Mouse (Mus musculus): ENCODE results near the gene Tceal8. TPM values are rescaled to one million over a fixed set of nuclear protein-coding genes. Genes with fewer than 3 reads are reported as not detected.
"Not testable (repeated sequence)": the region's sequence is repeated elsewhere in the genome, so short reads cannot be mapped to it uniquely, and the experiment has no call there.

Gene Tceal8
- polyA plus RNA-seq, 1 experiment from 2014 or later = 163 TPM

GRCm38 (mm10) chrX:136141385-136141784 lies 30.8 kb downstream of the Tceal8 start:
- no peak for DNase-seq (ENCODE audit: low spot score)
- no peaks in the 10 kb centered on the region for H3K36me3 ChIP-seq (ENCODE audit: control insufficient read depth, insufficient read depth, low read length)
- no peaks in the 10 kb centered on the region for H3K27me3 ChIP-seq (ENCODE audit: control insufficient read depth, insufficient read depth, low read length)
- H3K9me3 ChIP-seq (ENCODE audit: control insufficient read depth, low read length) = no peaks in the 10 kb centered on the region
- H3K4me1 ChIP-seq (replicated peaks; ENCODE audit: control insufficient read depth, insufficient read depth, low read length) = no peaks in the 10 kb centered on the region
- H3K9ac ChIP-seq (ENCODE audit: low read length) = no peak overlapping the region
- WGBS = 83% methylated on average over 5 of the region's 5 CpGs
- no peak for ATAC-seq (replicated peaks; ENCODE audit: low FRiP score)
- H3K27ac ChIP-seq (ENCODE audit: low read depth, low read length) = no peak overlapping the region
- H3K4me3 ChIP-seq (ENCODE audit: low read depth, low read length) = no peak overlapping the region
- H3K4me2 ChIP-seq (ENCODE audit: low read depth, low read length, severe bottlenecking) = no peak overlapping the region

- H3K9me3 ChIP-seq (ENCODE audit: control insufficient read depth, low read length); H3K36me3 ChIP-seq (ENCODE audit: control insufficient read depth, insufficient read depth, low read length); H3K27ac ChIP-seq (ENCODE audit: low read depth, low read length); DNase-seq (ENCODE audit: low spot score); H3K27me3 ChIP-seq (ENCODE audit: control insufficient read depth, insufficient read depth, low read length); ATAC-seq (replicated peaks; ENCODE audit: low FRiP score); H3K4me1 ChIP-seq (replicated peaks; ENCODE audit: control insufficient read depth, insufficient read depth, low read length): not testable (repeated sequence)
- 32% methylated on average over 5 of the region's 5 CpGs for WGBS
- Histone ChIP-seq H3K9ac (ENCODE audit: low read length) (peak overlapping the region; percentile 37), H3K4me3 (ENCODE audit: low read depth, low read length) (peak overlapping the region; percentile 35), H3K4me2 (ENCODE audit: low read depth, low read length, severe bottlenecking) (peak overlapping the region; percentile 44)
These were observed 32.5 kb downstream of the Tceal8 start for GRCm38 (mm10) chrX:136139640-136140004.

- DNase-seq (ENCODE audit: low spot score) (peak; percentile 52), ATAC-seq (replicated peaks; ENCODE audit: low FRiP score) (peak; percentile 96)
- WGBS = 34% methylated on average over 11 of the region's 64 CpGs
- H3K36me3 ChIP-seq (ENCODE audit: control insufficient read depth, insufficient read depth, low read length); H3K27ac ChIP-seq (ENCODE audit: low read depth, low read length); H3K4me1 ChIP-seq (replicated peaks; ENCODE audit: control insufficient read depth, insufficient read depth, low read length); H3K9me3 ChIP-seq (ENCODE audit: control insufficient read depth, low read length); H3K27me3 ChIP-seq (ENCODE audit: control insufficient read depth, insufficient read depth, low read length): not testable (repeated sequence)
- H3K4me2 ChIP-seq (ENCODE audit: low read depth, low read length, severe bottlenecking) = peak within 1 kb of the TSS; percentile 44
- H3K4me3 ChIP-seq (ENCODE audit: low read depth, low read length) = peak within 1 kb of the TSS; percentile 35
- peak within 1 kb of the TSS; percentile 37 for H3K9ac ChIP-seq (ENCODE audit: low read length)
These were observed 33.1 kb downstream of the Tceal8 start, which contains the start of gene Bex4 for GRCm38 (mm10) chrX:136138827-136139639. Bex4 (plus strand) TSS chrX:136138996.

- no peaks in the 10 kb centered on the region for H3K36me3 ChIP-seq (ENCODE audit: control insufficient read depth, insufficient read depth, low read length)
- no peaks in the 10 kb centered on the region for H3K4me1 ChIP-seq (replicated peaks; ENCODE audit: control insufficient read depth, insufficient read depth, low read length)
- H3K4me3 ChIP-seq (ENCODE audit: low read depth, low read length) = no peak overlapping the region
- no peak for ATAC-seq (replicated peaks; ENCODE audit: low FRiP score)
- no peaks in the 10 kb centered on the region for H3K9me3 ChIP-seq (ENCODE audit: control insufficient read depth, low read length)
- H3K4me2 ChIP-seq (ENCODE audit: low read depth, low read length, severe bottlenecking) = no peak overlapping the region
- H3K9ac ChIP-seq (ENCODE audit: low read length) = no peak overlapping the region
- no peak for DNase-seq (ENCODE audit: low spot score)
- 89% methylated on average over 4 of the region's 4 CpGs for WGBS
- H3K27me3 ChIP-seq (ENCODE audit: control insufficient read depth, insufficient read depth, low read length) = no peaks in the 10 kb centered on the region
- no peak overlapping the region for H3K27ac ChIP-seq (ENCODE audit: low read depth, low read length)
These were observed 36.6 kb downstream of the Tceal8 start for GRCm38 (mm10) chrX:136135559-136135958.

GRCm38 (mm10) chrX:136127744-136128064 lies 44.4 kb downstream of the Tceal8 start:
- no peak overlapping the region for H3K9ac ChIP-seq (ENCODE audit: low read length)
- H3K36me3 ChIP-seq (ENCODE audit: control insufficient read depth, insufficient read depth, low read length) = no peaks in the 10 kb centered on the region
- 20% methylated on average over 5 of the region's 5 CpGs for WGBS
- ATAC-seq (replicated peaks; ENCODE audit: low FRiP score) = no peak
- peak; percentile 75 for DNase-seq (ENCODE audit: low spot score)
- H3K4me1 ChIP-seq (replicated peaks; ENCODE audit: control insufficient read depth, insufficient read depth, low read length) = no peaks in the 10 kb centered on the region
- no peak overlapping the region for H3K4me3 ChIP-seq (ENCODE audit: low read depth, low read length)
- no peaks in the 10 kb centered on the region for H3K27me3 ChIP-seq (ENCODE audit: control insufficient read depth, insufficient read depth, low read length)
- no peaks in the 10 kb centered on the region for H3K9me3 ChIP-seq (ENCODE audit: control insufficient read depth, low read length)
- no peak overlapping the region for H3K27ac ChIP-seq (ENCODE audit: low read depth, low read length)
- H3K4me2 ChIP-seq (ENCODE audit: low read depth, low read length, severe bottlenecking) = no peak overlapping the region

GRCm38 (mm10) chrX:136127038-136127743 lies 45.0 kb downstream of the Tceal8 start:
- no peak for DNase-seq (ENCODE audit: low spot score)
- no peak overlapping the region for H3K4me3 ChIP-seq (ENCODE audit: low read depth, low read length)
- no peak overlapping the region for H3K9ac ChIP-seq (ENCODE audit: low read length)
- no peaks in the 10 kb centered on the region for H3K36me3 ChIP-seq (ENCODE audit: control insufficient read depth, insufficient read depth, low read length)
- H3K4me2 ChIP-seq (ENCODE audit: low read depth, low read length, severe bottlenecking) = no peak overlapping the region
- H3K27ac ChIP-seq (ENCODE audit: low read depth, low read length) = no peak overlapping the region
- no peaks in the 10 kb centered on the region for H3K27me3 ChIP-seq (ENCODE audit: control insufficient read depth, insufficient read depth, low read length)
- H3K4me1 ChIP-seq (replicated peaks; ENCODE audit: control insufficient read depth, insufficient read depth, low read length) = no peaks in the 10 kb centered on the region
- 61% methylated on average over 8 of the region's 8 CpGs for WGBS
- no peaks in the 10 kb centered on the region for H3K9me3 ChIP-seq (ENCODE audit: control insufficient read depth, low read length)
- ATAC-seq (replicated peaks; ENCODE audit: low FRiP score) = no peak

Small RNAs within 50 kb of the gene (microRNA-seq; reads per million reads assigned to microRNA genes)
- not detected for gene Mir6383 (ENCODE audit: insufficient number of aligned reads)

Other genes starting within 250 kb of the Tceal8 start
- 117 and 122 TPM in 2 replicates for gene Arxes2, start 178.5 kb downstream of the Tceal8 start, polyA plus RNA-seq (2014; fragmentation: Nextera tagmentation; extraction: Ambion mirVana)
- gene Arxes1, start 139.0 kb downstream of the Tceal8 start, polyA plus RNA-seq (2014; fragmentation: Nextera tagmentation; extraction: Ambion mirVana) = 48.9 and 49.3 TPM in 2 replicates
- gene Bex2, start 104.1 kb downstream of the Tceal8 start, polyA plus RNA-seq (2014; fragmentation: Nextera tagmentation; extraction: Ambion mirVana) = 302 and 303 TPM in 2 replicates
- gene Nxf3, start 87.1 kb downstream of the Tceal8 start, polyA plus RNA-seq (2014; fragmentation: Nextera tagmentation; extraction: Ambion mirVana) = not detected in 2 replicates
- 117 and 126 TPM in 2 replicates for gene Bex4, start 33.3 kb downstream of the Tceal8 start, polyA plus RNA-seq (2014; fragmentation: Nextera tagmentation; extraction: Ambion mirVana)
- gene Tceal5, start 31.5 kb upstream of the Tceal8 start, polyA plus RNA-seq (2014; fragmentation: Nextera tagmentation; extraction: Ambion mirVana) = 1.2 and 1.6 TPM in 2 replicates
- 1.1 and 1.2 TPM in 2 replicates for gene Tceal7, start 42.4 kb upstream of the Tceal8 start, polyA plus RNA-seq (2014; fragmentation: Nextera tagmentation; extraction: Ambion mirVana)
- 135 and 136 TPM in 2 replicates for gene Bex1, start 43.2 kb upstream of the Tceal8 start, polyA plus RNA-seq (2014; fragmentation: Nextera tagmentation; extraction: Ambion mirVana)
- gene Tceal9, start 72.7 kb upstream of the Tceal8 start, polyA plus RNA-seq (2014; fragmentation: Nextera tagmentation; extraction: Ambion mirVana) = 376 and 408 TPM in 2 replicates
- gene Bex3, start 97.9 kb upstream of the Tceal8 start, polyA plus RNA-seq (2014; fragmentation: Nextera tagmentation; extraction: Ambion mirVana) = 662 and 667 TPM in 2 replicates

Data from forebrain, embryonic 11.5 days (tissue).